Mouse (Mus musculus) cerebellum, adult 18-20 months (tissue): ENCODE data around the gene Nwd2.

Experiments used
- DNase-seq, 2 experiments: peaks; one replicate each; pipeline ENCODE4 v3.0.0; 2021

Gene Nwd2

GRCm38 (mm10) chr5:63755938-63756337 is 107.0 kb downstream of the Nwd2 start:
- no peak for DNase-seq

DNA sequence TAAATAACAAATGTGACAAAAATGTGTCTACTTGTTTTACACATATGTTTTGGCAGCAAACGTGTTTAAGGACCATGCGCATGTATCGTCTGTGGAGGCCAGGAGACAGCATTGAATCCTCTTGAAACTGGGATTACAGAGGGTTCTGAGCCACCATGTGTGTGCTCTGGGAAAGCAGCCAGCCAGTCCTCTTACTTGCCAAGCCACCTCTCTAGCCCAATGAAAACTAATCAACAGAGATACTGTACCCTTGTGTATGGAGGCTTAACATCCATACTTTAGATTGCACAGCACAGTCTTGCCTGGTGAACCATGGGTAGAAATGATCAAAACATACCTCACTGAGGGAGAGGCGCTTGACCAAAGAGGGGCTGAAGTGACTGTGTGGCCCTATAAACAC is 117.0 kb downstream of the Nwd2 start:
- no peak for DNase-seq

DNA sequence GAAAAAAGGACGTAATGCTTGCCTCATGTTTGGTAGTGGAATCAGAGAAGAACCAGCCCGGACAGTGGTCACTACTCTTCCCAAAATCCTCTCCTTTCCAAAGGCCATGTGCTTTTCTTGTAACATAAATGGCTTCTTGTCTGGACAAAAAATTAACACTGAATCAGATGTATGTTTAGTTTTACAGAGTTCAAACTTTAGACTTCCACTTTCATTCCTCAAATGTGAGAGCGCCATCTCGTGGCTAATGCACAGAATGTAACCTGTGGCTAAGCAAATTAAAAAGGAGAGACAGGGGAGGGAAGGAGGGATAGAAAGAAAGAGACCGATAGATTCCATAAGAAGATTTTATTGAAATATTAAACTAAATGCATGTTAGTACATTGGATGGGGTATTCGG is 117.8 kb downstream of the Nwd2 start:
- peak in 1 of 2 experiments; percentile 10 for DNase-seq

- DNase-seq = no peak
Observed at GRCm38 (mm10) chr5:63767464-63767863, 118.6 kb downstream of the Nwd2 start.

- no peak for DNase-seq
Observed at GRCm38 (mm10) chr5:63768220-63768619, 119.3 kb downstream of the Nwd2 start.

DNA sequence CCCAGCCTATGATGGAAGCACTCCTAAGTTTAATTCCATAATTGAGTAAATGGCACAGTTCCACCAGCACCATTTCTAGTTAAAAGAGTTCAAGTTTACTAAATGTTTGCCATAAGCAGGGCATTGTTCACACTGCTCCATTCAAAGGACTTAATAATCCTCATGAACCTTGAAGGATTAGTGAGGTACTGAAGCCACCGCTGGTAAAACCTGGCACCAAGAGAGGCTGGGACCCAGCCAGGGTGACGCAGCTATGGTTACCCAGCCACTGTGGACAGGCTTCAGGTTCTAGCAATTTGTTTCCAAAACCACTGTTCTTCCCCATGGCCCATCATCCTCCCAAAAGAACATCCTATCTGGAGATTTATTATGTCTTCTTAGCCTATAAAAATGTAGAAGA is 124.1 kb downstream of the Nwd2 start:
- DNase-seq = peak in 1 of 2 experiments; percentile 2

DNA sequence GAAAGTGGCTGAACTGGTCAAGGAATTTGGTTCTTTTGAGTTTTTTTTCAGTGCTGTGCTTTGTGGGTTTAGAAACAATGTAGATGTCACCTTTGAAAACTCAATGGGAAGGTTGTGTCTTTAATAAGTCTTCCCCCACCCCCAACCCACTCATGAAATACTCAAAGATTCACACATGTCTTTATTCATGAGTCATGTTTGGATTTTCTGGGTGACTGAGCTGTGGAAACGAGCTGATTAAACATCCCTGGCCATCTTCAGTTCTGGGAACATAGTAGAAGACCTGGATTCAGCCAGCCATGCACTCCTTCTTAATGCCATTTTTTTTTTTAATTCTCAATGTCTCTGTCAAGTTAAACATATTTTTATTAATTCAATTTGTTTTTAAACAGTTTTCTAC is 124.7 kb downstream of the Nwd2 start:
- DNase-seq = no peak

DNA sequence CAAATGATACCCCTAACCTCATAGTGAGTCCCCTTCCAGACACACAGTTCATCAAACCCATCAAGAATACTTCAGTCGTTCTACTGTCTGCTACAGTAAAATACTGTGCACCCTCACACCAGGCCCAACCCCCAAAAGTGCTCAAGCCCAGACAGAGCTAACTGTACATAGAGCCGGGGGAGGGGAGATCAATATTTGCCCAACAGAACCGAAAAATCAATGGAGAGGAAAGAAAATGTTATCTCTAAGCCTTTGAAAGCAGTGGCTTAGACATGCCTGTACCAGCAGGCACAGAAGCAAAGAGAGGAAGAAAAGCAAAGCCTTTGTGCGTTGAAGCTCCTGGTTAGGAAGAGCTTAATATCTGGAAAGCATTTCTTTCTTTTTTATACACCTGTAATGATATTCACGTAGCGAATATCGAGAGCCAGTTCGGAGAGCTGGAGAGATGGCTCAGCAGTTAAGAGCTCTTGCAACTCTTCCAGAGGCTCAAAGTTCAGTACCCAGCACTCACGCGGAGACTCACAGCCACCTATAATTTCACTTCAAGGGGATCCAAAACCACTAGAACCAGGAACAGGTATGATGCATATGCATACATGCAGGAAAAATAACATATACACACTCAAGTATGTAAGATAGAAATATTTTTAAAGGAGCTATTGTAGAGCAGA is 139.4 kb downstream of the Nwd2 start:
- no peak for DNase-seq

- peak; percentile 21 to 25 for DNase-seq
Observed at GRCm38 (mm10) chr5:63811819-63812508, 163.1 kb downstream of the Nwd2 start, which contains the start of gene 0610040J01Rik. Gene 0610040J01Rik (plus strand): TSS chr5:63812363.

- DNase-seq = no peak
Observed at GRCm38 (mm10) chr5:63812509-63812865, 163.6 kb downstream of the Nwd2 start.

DNA sequence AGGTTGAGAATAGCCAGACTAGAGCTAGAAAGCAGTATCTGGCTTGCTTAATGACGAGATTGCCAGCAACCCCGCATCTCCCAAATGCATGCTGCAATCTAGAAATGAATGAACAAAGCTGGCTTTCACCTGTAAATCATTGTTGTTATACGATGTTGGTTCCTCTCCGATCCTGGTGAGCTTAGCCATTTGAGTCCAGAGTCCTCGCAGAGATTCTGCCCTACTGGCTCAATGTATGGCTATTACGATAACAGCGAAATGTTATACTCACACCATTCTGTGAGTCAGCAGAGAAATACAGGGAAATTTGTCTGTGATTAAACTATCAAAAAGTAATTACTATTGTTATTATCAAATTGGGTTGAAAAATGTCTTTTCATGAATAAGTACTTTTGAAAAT is 167.7 kb downstream of the Nwd2 start:
- DNase-seq = no peak

GRCm38 (mm10) chr5:63817270-63817669 is 168.4 kb downstream of the Nwd2 start:
- no peak for DNase-seq

- DNase-seq = no peak
Observed at GRCm38 (mm10) chr5:63818975-63819374, 170.1 kb downstream of the Nwd2 start.

DNA sequence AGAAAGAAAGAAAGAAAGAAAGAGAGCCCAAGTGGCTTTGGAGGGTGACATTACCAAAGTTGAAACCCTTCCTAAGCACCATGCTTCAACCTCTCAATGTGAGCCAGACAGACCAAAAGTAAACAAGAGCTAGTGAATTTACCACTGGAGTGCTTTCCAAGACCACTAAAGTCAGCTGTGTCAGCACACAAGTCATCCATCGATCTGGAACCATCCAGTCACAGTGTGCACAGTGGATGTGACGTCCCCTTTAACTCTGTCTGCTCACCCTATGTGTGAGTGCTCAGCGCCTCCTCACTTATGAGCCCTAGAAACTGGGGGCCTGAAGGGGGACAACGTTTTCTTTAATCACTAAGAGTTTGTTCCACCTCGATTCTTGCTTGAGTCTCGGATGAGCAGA is 170.6 kb downstream of the Nwd2 start:
- DNase-seq = no peak

- DNase-seq = no peak
Observed at GRCm38 (mm10) chr5:63821176-63821575, 172.3 kb downstream of the Nwd2 start.

- no peak for DNase-seq
Observed at GRCm38 (mm10) chr5:63821860-63822259, 173.0 kb downstream of the Nwd2 start.

DNA sequence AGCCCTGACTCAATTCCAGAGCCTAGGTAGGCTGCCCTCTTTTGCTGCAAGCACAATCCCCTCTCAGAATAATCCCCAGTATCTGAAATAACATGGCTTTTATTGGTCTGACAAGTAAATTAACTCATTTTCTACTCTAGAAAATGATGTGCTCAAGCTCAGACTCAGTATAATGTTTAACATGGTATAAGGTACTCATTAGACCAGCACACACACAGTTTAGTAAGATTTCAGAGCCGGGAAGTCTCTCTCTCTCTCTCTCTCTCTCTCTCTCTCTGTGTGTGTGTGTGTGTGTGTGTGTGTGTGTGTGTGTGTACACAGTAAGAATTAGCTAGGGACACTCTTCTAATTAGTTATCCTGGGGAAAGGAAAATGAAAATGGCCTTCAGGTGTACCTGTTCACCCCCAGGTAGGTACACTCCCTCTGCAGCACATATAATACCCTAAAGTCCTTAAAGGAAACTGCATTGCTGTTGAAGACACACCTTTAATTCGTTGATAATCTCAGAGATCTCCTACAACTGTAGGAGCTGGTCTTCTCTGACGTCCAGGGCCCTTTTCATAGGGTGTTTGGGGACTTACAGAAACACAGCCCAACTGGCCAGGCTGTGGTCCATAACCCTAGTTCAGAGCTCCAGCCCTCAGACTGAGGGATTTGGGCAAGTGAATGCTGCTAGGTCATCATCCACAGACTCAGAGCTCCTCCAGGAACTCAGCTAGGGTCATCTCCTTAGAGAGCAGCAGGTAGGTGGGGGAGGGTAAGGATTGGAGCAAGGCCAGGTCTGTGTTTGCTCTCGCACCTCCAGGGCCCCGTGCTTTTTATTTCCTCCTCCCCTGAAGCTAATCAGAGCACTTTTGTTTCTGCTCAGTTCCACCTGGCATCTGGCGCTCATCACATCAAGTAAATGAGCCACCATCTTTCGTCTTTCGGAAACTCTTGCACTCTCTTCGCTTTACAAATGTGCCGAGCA is 174.7 kb downstream of the Nwd2 start:
- no peak for DNase-seq

GRCm38 (mm10) chr5:63824599-63825350 is 175.9 kb downstream of the Nwd2 start:
- no peak for DNase-seq

DNA sequence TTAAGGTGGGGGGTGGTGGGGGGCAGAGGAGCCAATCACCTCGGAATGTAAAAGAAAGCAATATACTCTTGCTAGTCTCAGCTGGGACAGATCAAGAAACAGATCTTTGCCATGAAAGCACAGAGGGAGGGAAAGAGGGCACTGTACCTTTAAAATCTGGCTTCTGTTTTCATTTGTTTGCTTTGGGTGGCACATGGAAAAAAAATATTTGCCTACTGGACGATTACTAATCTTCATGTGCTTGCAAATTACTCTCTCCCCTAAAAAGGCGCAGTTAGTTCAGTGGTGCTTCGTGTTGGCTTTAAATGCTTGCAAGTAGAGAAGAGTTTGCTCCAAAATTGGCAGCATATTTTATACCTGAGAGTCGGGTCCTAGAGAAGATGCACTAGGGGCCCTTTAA is 177.0 kb downstream of the Nwd2 start:
- DNase-seq = no peak

- no peak for DNase-seq
Observed at GRCm38 (mm10) chr5:63827006-63827405, 178.1 kb downstream of the Nwd2 start.

DNA sequence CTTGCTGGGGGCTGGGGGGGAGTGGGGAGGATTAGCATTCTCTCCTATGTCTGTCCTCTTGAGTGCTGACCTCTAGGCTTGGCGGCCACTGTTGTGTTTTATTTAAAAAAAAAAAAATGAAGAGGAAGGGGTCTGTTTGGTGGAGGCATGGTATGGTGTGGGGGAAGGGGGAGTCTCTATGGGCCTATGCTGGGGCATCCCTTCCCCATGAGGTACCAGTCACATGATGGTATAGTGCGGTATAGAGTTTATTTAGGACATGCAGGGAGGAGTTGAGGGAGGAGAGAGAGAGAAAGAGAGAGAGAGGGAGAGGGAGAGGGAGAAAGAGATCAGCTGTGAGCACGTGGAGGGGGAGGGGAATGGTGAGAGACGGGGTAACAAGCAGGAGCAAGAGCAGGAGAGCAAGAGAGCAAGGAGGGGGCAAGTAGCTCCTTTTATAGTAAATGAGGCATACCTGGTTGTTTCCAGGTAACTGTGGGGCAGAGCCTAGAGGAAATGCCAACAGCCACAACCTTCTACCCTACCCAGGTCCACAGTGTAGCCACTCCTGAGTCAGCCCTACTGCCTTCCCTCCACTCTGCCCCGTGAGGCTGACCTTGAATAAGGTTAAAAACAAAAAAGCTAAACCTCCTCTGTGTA is 178.6 kb downstream of the Nwd2 start:
- no peak for DNase-seq
